Mouse (Mus musculus) urinary bladder, postnatal 25 days (tissue): ENCODE data around the gene Pdzd2.

ENCODE experiments used
- DNase-seq: peaks from one replicate; pipeline ENCODE4 v3.0.0; 2022; ENCODE audit warnings: low spot score

Gene Pdzd2

GRCm38 (mm10) chr15:12533254-12533653 lies 206.5 kb downstream of the Pdzd2 start:
- no peak for DNase-seq

GRCm38 (mm10) chr15:12532568-12532967 lies 207.2 kb downstream of the Pdzd2 start:
- DNase-seq, result no peak

DNA sequence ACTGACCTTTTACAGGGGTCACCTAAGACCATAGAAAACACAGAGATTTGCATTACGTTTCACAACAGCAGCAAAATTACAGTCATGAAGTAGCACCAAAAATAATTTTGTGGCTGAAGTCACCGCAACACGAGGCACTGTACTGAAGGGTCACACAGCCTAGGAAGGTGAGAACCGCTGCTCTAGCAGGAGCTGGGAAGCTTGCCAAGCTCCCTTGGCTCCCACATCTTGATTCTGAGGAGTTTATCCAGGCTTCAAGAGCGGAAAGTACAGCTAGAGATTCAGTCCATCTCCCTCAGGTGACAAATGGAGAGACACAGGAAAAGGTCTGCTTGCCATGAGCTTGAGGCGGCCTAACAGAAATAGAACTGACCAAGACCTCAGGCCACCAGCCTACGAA lies 216.9 kb downstream of the Pdzd2 start:
- DNase-seq, result no peak

- DNase-seq, result no peak
Observed at GRCm38 (mm10) chr15:12520292-12520691, 219.4 kb downstream of the Pdzd2 start.

- DNase-seq, result no peak
Observed at GRCm38 (mm10) chr15:12518370-12518973, 221.3 kb downstream of the Pdzd2 start.

- no peak for DNase-seq
Observed at GRCm38 (mm10) chr15:12517314-12517813, 222.4 kb downstream of the Pdzd2 start.

GRCm38 (mm10) chr15:12515272-12515844 lies 224.4 kb downstream of the Pdzd2 start:
- no peak for DNase-seq

- DNase-seq, result no peak
Observed at GRCm38 (mm10) chr15:12513526-12513925, 226.2 kb downstream of the Pdzd2 start.

- no peak for DNase-seq
Observed at GRCm38 (mm10) chr15:12508765-12509377, 230.9 kb downstream of the Pdzd2 start.

GRCm38 (mm10) chr15:12507523-12507922 lies 232.2 kb downstream of the Pdzd2 start:
- DNase-seq, result no peak

DNA sequence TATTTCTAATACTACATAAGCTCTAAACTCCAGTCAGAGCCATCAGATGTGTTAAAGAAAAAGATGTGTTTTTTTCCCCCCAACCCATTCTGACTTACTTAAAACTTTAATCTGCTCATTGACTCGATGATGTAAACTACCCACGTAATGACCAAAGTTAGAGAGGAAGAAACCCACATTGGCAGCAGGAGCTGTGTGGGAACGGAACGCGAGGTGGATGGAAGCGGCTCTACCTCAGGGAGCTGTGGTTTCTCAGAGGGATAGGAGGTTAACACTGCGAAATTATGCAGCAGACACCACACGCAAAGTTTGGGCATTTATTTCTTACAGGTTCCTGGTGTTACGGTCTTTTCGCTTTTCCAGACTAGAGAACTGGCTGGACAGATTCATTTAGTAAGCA lies 233.2 kb downstream of the Pdzd2 start:
- DNase-seq, result no peak

GRCm38 (mm10) chr15:12506085-12506484 lies 233.6 kb downstream of the Pdzd2 start:
- DNase-seq, result no peak

DNA sequence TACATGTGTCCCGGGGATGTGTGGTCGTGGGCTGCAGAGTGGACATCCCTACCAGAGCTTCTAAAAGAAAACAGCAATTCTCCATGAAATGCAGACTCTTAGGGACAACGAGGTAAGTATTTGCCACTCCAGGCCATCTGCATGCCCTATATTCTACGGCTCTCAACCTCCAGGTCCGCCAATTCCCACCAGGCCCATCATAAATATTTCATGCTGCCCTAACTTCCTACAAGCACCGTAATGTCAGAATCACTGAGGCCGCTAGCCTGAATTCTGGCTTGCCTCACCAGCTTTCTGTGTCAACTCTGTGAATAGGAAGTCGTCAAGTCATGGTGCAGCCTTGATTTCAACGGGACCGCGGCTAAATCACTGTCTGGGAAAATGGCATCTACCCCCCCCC lies 234.2 kb downstream of the Pdzd2 start:
- DNase-seq, result no peak

DNA sequence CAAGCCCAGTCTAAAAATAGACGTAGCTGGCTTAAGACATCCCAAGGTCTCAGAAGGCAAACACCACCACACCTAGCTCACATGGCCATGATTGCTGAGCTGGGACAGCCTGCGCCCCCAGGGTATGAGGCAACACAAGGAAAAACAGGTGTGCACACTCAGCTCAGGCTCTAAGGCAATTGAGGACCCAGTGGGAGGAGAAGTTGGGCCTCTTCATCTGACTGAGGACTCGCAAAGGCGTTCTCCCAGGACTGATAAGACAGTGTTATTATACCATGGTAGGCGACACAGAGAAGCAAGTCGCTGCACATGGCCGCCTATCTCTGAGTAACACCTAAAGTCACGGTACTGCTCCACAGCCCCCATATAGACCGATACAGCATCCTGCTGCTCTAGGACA lies 235.8 kb downstream of the Pdzd2 start:
- DNase-seq, result no peak

DNA sequence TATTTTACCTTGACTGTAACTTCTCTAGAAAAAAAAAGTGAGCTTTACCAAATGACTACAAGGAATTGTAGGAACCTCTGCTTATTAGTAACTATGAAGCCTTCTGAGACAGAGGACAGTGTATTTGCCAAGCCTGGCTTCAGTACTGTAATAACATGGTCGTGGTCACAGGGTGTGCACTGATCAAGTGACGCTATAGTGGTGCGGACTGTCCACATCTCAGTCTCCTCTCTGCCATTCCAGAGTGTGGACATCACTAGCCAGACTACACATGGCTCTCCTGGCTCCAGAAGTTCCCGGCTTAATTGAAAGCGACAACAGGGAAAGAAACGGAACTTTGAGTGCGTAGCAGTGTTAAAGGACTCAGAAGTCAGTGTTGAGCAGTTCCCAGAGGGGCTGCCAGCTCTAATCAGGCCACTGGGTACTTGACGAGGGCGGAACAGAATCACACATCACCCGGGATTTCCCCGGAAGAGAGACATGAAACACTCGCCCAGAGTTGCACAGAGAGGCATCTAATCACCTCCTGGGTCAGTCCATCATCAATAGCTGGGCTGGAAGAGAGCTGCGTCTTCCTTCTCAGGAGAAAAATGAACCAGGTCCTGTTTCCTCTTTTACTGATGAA lies 237.7 kb downstream of the Pdzd2 start:
- DNase-seq, result no peak

GRCm38 (mm10) chr15:12500674-12501073 lies 239.1 kb downstream of the Pdzd2 start:
- no peak for DNase-seq

- DNase-seq, result no peak
Observed at GRCm38 (mm10) chr15:12494084-12494483, 245.6 kb downstream of the Pdzd2 start.

GRCm38 (mm10) chr15:12493258-12493657 lies 246.5 kb downstream of the Pdzd2 start:
- DNase-seq, result no peak

- no peak for DNase-seq
Observed at GRCm38 (mm10) chr15:12490969-12491368, 248.8 kb downstream of the Pdzd2 start.

GRCm38 (mm10) chr15:12490527-12490926 lies 249.2 kb downstream of the Pdzd2 start:
- no peak for DNase-seq

DNA sequence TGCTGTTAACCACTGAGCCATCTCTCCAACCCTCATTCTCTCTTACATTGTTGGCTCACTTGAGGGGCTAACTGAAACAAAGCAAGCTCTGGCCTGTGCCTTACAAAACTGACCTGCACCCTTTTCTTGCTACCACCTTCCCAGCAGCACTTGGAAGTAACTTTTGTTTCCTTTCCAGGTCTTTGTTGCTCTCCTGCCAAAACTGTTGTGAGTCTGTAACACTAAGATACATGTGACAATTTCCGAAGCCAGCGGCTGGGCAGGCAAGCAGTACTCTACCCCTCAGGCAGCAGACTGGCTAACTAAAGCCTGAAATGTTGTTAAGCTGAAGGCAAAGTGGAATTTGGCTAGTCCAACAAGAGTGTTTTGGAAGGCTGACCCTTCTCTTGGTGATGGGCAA lies 251.4 kb downstream of the Pdzd2 start:
- DNase-seq, result no peak

DNA sequence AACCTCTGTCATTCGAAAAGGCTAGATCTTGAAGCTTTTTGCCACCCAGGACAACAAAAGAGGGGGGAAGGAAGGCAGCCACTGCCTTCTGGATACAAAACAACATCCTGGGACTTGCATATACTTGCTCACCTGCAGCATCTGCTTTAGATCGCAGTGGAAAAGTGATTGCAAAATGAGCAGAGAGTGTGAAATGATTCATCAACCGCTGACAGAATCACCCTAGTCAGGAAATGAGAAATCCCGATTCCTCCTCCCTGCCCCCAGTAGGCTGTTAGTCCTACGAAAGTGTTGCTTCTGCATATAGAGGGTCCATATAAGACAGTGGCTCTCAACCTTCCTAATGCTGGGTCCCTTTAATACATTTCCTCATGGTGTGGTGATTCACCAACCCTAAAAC lies 258.5 kb downstream of the Pdzd2 start:
- no peak for DNase-seq

GRCm38 (mm10) chr15:12480369-12480768 lies 259.4 kb downstream of the Pdzd2 start:
- no peak for DNase-seq
